Mouse (Mus musculus) Muller cell, postnatal 12 days (primary cell): ENCODE results near the gene Cadm3.

ENCODE experiments used
- DNase-seq: peaks from one replicate; pipeline ENCODE4 v3.0.0-alpha.2; 2015; ENCODE audit errors: inconsistent ontology term

Gene Cadm3

DNA sequence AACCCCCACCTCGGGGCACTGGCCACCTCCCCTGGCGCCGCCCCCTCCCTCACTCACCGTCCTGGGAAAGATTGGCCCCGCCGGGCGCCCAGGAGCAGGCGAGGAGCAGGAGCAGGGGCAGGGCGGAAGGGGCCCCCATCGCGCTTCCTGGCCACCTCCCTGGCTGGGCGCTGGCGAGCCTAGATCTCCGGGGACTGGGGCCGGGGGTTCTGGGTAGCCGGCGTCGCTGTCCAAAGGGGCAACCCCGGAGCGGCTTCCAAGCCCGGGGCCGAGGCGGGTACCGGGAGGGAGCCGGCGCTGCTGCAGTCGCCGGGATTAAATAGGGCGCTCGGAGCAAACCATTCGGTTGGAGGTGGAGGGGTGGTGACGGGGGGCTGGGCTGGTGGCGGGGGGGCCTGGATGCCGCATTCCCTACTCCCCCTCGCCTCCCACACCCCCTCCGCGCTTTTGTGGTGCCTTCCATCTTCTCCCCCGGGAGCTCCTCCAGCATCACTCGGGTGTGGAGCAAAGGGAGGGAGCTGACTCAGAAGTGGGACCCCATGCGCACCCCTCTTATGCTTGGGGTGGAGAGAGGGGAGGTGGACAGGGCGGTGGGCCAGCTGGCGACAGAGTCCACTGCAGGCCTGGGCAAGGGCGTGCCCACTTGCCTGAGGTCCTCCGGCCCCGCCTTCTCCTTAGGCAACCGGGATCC lies at the start of gene Cadm3:
TSS of gene Cadm3 (minus strand) at position 340 of the 691 bp plus-strand sequence.
- DNase-seq: peak; percentile 70

DNA sequence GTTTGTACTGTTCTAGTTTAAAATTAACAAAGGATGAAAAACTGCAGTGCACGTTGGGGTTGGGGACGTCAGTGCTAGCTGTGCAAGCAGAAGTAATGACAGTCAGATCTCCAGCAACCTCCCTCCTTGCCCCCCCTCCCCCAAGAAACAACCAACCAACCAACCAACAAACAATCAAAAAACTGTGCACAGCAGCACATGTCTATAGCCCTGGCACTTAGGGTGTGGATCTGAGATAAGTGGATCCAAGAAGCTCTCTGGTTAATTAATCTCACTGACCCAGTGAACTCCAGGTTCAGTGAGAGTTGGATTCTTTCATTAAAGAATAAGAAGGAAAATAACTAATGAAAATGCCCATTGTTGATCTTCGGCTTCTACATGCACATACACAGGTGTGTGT lies 47.1 kb upstream of the Cadm3 start:
- no peak for DNase-seq

DNA sequence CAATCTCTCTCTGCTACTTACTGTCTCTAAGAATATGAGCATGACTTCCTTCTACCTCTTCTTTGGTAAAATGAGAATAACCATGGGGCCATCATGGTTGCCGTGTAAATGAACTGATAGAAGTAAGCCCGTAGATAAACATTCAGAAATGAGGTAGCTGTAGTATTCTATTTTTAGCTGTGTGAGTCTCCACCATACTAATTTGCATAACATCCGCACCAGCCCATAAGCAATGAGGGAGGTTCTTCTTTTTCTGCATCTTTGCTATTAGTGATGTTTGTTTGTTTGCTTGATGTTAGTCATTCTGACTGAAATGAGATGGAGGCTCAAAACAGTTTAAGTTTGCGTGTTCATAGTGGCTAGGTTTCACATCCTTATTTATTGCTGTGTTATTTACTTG lies 44.4 kb upstream of the Cadm3 start:
- DNase-seq: no peak

DNA sequence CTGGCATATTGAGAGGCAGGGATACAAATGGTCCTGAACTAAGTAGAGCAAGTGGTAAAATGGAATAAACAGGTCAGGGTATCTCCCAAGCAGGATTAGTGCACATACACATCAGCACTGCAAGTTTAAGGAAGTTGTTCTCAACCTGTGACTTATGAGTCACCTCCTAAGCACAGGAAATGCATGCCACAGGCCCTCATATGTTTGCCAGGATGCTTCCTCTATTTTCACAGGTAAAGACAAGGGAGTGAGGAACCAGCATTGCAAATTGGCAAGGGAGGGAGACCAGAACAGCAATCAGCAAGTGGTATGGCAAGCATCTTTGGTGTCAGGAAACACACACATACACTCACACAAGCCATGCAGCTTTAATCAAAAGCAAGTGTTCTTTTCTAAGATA lies 41.6 kb upstream of the Cadm3 start:
- no peak for DNase-seq

DNA sequence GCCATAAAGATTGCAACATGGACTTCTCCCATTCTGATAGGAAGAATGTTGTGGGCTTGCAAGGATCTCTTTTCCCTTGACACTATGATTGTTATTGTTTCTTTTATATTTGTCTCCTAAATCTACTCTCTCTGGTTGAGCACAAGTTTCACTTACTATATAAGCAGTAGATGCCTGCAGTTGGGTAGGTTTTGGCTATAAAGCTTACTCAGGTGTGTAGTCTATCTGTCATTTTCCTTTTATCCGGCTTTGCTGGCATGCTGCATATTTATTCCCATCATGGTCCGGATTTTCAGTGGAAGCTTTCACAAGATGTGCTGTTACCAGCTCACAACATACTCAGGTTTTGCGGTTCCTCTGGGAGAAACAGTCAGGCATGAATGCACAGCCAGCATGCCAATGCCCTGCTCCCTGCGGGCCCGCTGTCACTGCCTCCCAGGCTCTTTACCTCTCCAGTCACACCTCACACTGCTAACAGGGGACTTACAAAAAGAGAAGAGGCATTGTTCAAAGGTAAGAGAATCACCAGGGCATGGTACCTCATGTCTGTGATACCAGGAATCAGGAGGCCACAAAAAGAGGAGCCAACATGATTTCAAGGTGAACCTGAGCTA lies 37.3 kb upstream of the Cadm3 start:
- DNase-seq: no peak

DNA sequence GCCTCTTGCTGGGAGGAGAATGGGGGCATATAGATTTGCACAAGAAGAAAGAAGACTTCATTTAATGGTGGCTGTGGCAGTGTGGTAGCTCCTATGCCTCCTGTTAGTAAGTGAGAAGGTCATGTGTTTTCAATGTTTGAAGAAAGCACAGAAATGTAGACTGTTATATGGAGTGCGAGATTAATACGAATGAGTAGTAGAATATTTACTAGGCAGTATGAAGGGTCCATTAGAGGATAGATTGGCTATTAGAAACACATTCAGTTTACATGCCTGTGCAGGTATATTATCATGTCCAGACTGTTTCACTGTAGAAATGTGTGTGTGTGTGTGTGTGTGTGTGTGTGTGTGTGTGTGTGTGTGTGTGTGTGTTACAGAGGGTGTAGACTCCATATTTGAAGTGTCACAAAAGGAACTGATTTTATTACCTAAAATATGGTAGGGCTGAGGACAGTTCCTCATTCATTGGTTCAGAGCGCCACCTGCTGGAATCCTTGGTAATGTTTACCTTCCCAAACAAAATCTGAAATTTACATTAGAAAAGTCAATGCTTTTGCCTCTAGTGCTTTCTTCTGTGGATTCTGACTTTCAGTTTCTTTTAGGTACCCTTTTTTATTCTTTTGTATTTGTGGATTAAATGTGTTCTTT lies 31.0 kb upstream of the Cadm3 start:
- DNase-seq: no peak

DNA sequence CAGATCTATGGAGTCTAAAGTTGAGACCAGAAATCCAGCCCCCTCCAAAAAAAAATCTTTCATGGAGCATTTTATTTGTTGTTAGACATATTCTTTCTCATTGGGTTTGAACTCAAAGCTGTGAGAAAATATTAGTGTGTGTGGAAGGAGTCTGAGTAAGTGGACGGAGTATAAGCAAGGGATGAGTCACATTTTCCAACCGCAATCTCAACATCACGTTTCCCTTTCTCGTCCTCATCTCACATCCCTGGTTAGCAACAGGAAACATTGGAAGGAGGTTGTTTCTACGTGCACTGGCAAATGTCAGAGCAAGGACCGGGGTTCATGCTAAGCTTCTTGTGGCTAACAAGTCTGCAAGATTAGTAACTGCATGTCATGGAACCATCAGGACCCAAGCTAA lies 24.3 kb upstream of the Cadm3 start:
- DNase-seq: no peak

DNA sequence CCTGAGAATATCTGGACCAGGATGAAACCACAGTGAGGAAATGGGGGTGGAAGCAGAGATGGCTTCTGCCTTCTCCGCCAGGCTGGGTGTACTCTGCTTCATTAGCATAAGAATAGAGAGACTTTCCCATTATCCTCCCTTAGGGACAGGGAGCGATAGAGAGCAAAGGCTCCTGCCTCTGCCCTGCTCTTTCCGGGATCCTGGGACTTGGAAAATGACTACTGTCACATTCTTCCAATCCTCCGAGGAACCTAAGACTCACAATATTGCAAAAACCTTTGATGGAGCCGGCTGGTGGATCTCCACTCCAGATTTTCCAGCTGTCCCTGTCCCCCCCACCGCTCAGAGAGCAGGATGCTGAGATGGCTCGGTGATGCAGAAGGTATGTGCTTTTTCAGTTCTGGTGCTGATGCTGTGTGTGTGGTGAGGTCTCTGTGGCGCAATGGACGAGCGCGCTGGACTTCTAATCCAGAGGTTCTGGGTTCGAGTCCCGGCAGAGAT lies 22.5 kb upstream of the Cadm3 start:
- peak; percentile 81 for DNase-seq

DNA sequence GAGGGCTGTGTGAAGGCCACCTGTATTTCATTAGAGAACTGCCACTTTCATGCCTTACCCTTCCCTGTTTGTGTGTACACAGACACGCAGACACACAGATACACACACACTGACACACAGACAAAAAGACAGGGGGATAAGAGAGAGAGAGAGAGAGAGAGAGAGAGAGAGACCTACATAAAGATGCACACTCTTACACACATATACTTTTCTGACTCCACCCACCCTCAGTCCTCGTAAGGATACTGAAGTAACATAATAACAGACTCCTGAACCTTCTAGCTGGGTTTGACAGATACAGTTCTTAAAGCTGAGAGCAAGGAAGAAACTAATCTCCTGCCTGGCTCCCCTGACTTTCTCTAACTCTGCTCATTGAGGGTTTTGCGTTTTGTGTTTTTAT lies 21.9 kb upstream of the Cadm3 start:
- no peak for DNase-seq

DNA sequence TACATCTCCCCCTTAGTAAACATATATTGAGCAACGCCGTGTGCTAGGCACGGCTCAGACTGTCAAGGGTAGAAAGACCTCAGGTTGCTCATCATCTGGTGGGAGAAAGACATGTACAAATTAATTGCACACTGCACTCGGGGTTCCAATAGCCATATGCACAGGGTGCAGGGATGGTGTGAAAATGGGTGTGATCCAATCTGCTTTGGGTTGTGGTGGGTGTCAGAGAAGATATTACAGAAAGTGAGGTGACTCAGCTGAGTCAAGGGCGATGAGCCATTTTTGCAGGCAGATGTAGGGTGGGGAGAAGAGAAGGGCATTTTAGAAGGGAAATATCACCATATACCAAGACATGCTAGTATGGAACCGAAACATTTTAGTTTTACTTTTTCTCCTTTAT lies 13.9 kb upstream of the Cadm3 start:
- no peak for DNase-seq

DNA sequence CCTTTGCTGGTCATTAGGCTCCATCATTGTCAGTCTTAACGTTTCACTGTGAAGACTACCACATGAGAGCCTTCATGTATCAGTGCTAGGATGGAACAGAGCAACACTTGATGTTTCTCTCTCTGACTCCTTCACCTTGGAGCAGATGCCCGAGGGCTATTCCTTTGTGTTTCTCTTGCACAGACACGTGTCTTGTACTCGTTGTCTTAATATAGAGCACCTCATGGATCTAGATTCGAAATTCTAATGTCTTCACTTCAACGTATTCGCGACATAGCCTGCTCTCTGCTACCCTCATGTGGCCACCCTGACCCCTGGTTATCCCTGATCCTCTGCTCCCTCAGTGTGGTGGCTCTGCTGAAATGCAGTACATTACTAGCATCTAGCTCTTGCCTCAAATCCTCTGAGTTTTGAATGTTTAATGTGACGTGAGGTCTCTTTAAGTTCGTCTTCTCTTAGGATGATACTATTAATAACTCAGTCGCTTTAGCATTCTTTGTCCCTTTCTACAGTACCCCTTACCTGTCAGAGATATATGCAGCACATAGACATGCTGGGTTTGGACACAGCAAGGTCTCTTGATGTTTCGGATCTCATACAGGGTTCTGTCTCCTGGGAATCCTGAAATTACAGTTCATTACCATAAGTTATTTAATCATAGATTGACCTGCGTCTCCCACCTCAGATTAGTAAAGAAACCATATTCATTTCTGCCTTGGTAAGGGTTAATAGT lies 10.1 kb upstream of the Cadm3 start:
- DNase-seq: peak; percentile 44

DNA sequence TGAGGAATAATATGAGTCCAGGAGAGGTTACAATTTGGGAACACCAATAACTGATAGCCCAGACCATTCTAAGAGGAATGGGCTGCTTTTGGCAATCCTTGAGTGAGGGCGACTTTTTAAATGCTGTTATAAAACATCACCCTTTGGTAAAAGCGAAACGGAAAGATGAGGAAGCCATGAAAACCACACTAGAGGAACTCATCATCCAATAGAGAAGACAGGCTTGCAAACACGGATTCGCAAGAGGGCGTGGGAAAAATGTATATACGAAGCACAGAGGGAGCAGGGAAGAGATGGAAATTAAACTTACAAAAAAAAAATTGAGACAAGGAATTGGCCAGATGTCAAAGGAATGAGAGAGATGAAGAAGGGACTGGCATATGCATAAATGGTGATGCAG lies 6.5 kb upstream of the Cadm3 start:
- DNase-seq: no peak

DNA sequence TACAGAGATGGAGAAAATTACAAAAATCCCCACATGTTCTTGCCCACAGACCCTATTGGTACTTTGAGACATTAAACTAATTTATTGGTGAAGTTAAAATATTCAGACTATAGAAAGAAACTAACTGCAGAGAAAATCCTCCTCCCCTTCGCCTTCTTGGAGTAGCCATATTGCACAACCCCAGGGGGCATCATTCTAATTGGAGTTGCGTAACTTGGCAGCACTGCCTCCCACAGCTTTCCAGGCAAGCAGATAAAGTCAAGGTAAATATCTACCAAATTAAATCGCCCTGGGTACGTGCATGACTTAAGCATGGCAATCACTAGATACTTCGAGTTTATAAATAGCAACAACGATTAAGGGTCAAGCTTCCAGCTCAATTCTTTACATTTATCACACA lies 4.1 kb upstream of the Cadm3 start:
- no peak for DNase-seq

DNA sequence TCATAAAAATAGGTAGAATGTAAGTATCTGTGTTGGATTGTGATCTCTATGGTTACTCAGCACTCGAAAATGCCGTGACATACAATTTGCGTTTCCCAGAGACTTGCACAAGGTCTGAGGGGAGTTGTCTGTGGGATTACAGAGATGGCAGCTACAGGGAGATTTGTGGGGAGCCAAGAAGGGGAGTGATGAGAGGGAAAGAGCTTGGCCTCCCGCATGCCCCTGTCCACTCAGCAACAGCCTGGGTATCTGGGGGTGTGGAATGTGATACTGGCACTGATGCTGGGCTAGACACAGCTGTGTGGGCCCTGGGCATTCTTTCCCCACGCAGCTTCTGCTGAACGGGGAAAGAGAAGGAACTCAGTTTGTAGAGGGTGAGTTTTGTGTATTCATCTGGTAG lies 3.0 kb upstream of the Cadm3 start:
- no peak for DNase-seq

DNA sequence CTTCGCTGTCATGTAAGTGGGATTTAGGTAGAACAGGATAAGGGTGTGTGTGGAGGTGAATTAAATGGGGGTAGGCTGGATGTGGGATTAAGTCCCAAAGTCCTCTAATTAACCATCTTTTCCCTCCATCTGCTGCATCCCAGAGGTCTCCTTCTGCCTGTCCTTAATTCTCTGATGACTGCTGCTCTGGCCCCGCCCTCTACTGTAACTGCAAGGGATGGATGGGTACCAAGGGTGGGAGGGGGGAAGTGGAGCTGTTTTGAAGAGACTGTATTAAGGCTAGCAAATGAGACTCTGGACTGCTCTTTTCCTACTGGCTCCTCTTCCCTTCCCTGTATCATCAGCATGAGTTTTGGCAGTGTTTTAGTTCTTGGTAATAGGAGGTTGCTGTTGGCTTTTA lies 2.1 kb upstream of the Cadm3 start:
- no peak for DNase-seq

DNA sequence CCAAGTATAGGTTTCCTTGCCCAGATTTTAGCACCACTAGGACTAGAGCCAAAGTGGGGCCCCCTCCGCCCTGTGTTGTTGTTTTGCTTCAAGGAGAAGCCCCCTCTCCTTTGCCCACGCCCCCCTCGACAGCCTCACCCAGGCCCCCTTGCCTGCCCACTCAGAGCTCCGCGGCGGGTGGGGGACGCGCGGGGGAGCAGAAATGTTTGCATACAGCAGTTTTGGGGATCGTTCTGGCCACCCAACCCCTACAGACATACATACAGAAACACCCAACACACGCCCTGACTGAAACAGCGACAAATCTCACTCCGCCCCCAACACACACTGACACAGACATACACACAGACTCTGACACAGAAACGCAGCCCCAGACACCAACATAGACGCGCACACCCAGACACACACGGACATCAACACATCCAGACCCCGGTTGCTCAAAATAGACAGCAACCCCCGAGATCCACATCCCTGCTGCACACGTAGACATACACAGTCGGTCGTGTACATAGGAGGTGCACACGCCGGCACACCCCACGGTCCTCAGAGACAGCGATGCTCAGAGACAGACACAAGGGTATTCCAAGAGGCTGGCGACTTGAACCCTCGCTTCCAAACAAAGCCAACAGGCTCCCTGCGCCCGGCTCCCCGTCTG lies 667 bp downstream of the Cadm3 start:
- no peak for DNase-seq

DNA sequence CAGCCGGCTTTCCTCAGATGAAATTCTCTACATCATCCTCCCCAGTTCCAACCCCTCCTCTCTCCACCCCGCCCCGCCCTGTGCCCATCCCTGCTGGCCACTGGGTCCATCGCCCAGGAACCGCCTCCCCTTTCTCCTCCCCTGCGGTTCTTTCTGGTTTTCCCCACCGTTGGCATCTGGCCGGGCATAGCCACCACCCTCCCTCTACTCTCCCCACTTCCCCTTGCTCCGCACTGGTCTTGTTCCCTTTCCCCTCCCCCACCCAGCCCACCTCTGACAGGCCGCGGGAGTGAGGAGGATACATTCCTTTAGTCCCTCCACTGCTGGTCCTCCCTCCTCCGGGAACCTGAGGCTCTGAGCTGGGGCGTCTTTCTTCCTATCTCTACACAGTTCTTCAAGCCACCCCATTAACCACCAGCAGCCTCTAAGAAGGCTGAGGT lies 1.5 kb downstream of the Cadm3 start:
- no peak for DNase-seq

DNA sequence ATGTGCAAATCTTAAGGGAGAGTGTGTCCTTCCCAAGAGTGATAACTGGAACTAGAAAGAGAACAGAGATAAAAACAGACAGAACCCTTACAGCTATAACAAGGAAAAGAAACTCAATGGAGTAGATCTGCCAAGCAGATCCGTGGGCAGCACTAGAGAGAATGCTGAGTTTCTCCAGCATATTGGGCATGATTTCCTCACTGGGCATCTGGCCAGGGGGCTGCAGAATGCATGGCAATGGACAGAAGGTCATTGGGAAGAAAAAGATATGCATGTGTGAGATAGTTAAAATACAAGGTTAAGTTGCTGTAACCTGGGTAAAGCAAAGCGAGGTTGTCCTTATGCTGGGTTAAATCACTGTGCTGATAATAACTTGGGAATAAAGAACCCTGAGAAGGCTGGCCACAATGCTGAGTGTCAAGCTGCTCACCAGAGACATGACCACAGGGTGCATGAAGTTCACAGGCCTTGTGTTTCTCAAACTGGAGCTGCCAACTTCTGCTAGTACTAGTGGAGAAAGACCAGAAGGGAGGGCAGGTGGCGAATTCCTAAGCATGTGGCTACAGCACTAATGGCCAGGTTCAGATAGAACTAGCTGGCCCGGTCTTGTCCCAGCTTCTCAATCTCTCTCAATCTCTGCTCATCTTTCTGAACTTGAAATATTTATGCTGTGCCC lies 3.2 kb downstream of the Cadm3 start:
- peak; percentile 33 for DNase-seq

DNA sequence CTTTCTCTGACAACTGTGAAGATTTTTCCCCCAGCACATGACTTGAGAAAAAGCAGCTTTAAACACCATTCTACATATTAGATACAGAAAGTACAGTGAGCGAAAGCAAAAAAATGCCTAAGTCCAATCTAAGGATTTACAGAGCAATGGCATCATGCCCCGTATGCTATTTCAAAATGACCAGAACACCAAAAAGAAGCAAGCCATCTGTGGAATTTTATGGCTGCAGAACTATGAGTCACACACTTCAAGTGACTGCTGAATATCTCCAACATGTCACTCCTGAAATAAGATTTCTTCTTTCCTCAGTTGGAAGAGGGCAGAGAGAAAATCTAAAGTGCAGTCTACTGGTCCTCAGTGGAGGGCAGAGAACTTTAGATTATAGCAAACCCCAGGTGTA lies 4.1 kb downstream of the Cadm3 start:
- no peak for DNase-seq

DNA sequence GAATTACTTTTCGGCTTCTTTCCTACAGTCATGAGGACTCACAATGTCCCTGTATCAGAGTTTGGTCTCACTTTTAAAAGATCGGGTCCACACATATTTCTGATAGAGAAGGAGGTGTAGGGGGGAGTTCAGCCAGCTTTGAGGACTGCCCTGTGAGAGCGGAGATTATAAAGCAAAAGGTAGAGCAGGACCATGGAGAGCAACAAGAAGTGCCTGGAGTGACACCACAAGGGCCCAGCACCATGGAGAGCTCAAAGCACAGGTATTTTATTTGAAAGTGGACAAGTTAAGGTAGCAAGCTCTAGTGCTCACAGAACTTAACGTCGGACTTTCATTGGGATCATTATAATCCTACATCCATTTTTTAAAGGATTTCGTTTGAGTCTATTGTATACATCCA lies 5.8 kb downstream of the Cadm3 start:
- peak; percentile 26 for DNase-seq

DNA sequence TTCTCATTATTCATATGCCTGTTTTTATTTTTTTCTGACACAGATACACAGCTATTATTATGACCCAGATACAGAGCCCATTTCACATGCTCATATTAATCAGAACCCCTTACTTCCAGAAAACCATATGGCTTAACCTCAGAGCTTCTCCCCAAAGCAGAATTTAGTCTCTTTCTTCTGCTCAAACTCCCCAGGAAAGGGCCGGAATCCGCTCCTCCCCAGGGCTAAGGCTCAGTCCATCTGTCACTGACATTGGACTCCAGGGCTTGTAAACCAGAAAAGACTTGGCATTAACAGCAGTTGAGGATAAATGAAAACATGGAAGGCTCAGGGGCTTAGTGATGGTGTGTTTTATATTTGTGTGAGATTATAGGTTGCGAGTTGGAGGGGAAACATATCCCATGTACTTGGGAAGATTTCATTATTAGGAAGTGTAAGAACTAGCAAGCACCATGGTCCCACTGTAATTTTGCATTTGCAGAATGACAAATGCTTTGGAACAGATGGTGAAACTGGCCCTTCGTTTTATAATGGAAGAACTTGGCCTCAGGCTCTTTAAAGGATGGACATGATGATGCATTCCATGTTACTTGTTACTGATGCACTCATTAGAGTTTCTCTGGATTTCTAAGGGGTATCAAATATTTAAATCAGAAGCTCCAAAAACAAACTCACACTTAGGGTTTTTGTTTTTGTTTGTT lies 7.8 kb downstream of the Cadm3 start:
- DNase-seq: no peak
